Mouse (Mus musculus) cerebellum, adult 2 months (tissue): ENCODE results near the gene Atoh8.

ENCODE experiments used
- CTCF ChIP-seq: fragments of 200-500 bp; IDR thresholded peaks from 2 replicates; pipeline ENCODE4 v1.5.1; 2011; ENCODE audit warnings: low read depth, mild to moderate bottlenecking, control low read depth, low read length, moderate library complexity, borderline replicate concordance; ENCODE audit not compliant: insufficient read depth
- POLR2A ChIP-seq: fragments of 200-500 bp; IDR thresholded peaks from 2 replicates; pipeline ENCODE4 v1.6.1; 2011; ENCODE audit warnings: low read length, control low read depth, borderline replicate concordance; ENCODE audit not compliant: insufficient read depth

GRCm38 (mm10) chr6:72176004-72176403, 59.4 kb downstream of the Atoh8 start:
- TF ChIP-seq POLR2A = no peak
- no peak for TF ChIP-seq CTCF
